Mouse (Mus musculus) stomach, postnatal 0 days (tissue): ENCODE measurements around the gene 9430097D07Rik.

Experiments used
- CTCF ChIP-seq: IDR thresholded peaks from 2 replicates; pipeline ENCODE4 v1.5.1; 2016; ENCODE audit warnings: antibody characterized with exemption, low read depth, mild to moderate bottlenecking, moderate library complexity
- EP300 ChIP-seq: optimal IDR thresholded peaks from 2 replicates; pipeline ENCODE3; 2016; ENCODE audit warnings: antibody characterized with exemption

GRCm38 (mm10) chr2:32541986-32542573 lies 33.4 kb downstream of the 9430097D07Rik start:
- no peak for TF ChIP-seq CTCF
- no peak for TF ChIP-seq EP300
